Mouse (Mus musculus) hematopoietic stem cell, adult 5-6 weeks (primary cell): ENCODE measurements at regions not wholly inside any gene's neighbourhood (a gene's known extent, or its start where the extent isn't known, plus 50 kb on each side); places are given as distances from the start of the nearest gene placed in this dataset.
A peak's percentile ranks its signal among the peaks of the same experiment; 100 is the strongest.

Experiments
- ATAC-seq, 2 experiments: fragments of 125-278 bp in 1 of 2; replicated peaks in 1 of 2; 2 replicates each; pipeline ENCODE4 v1.8.0; 2016 to 2017; ENCODE audit warnings: inconsistent platforms in 2 of 2, mild to moderate bottlenecking in 2 of 2, moderate number of reproducible peaks in 2 of 2, low read depth in 1 of 2, moderate TSS enrichment in 1 of 2; ENCODE audit not compliant: low FRiP score in 2 of 2, poor library complexity in 2 of 2, severe bottlenecking in 2 of 2, insufficient read depth in 1 of 2, low TSS enrichment in 1 of 2

DNA sequence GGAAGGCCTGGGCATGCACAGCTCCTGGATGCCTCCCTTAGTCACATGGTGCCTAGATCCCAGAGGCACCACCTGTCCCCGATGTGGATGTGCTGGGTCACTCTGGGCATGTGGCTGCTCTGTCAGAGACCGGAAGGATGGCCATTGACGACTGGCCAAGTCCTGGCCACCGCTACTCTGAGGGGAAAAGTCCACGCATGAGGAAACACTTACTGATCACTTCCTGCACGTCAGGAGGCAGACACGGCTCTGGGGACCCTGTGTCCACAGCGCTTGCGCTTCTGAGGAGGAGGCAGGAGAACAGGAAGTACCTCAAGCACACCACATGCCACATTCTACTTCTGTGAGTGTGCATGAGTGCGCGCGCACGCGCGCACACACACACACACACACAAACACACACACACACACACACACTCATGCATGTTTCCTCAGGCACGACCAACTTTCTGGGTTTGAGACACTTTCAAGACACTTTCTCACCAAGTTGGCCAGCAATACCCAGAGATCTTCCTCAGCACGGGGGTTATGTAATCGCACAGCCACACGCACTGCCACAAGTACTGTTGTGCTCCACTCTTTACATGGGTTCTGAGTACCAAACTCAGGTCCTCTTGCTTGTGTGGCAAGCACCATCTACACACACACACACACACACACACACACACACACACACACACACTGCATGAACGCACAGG is 85.7 kb upstream of the Tmem189 start:
- peak; percentile 74 to 80 for ATAC-seq

GRCm38 (mm10) chr2:167774806-167775179 is 85.2 kb upstream of the Tmem189 start:
- ATAC-seq, result no peak

- ATAC-seq, result no peak
Measured at GRCm38 (mm10) chr2:167774166-167774805, 84.7 kb upstream of the Tmem189 start.

- no peak; a peak in 1 of 4 replicates for ATAC-seq
Measured at GRCm38 (mm10) chr2:167772834-167773233, 83.2 kb upstream of the Tmem189 start.

- peak in 1 of 2 experiments; percentile 26; a peak in 2 of 4 replicates for ATAC-seq
Measured at GRCm38 (mm10) chr2:167767962-167768361, 78.3 kb upstream of the Tmem189 start.

DNA sequence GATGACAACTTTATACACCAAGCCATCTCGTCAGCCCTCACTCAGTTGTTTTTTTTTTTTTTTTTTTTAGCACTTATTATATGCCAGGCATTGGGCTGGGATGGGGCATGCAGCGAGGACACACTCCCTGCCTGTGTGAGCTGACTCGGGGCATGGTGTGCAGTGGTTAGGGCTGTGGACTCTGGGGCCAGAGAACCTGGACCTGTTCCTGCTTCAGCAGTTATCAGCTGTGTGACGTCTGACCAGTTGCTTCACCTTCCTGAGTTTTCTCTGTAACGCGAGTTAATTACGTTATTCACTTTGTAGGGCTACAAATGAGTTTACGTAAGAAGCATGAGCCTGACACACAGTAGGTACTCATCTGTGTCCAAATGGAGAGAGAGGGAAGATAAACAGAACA is 77.7 kb upstream of the Tmem189 start:
- ATAC-seq, result no peak

- ATAC-seq, result no peak
Measured at GRCm38 (mm10) chr2:167765811-167766210, 76.2 kb upstream of the Tmem189 start.

GRCm38 (mm10) chr2:167765072-167765800 is 75.6 kb upstream of the Tmem189 start:
- peak; percentile 38 to 40; a peak in 3 of 4 replicates for ATAC-seq

GRCm38 (mm10) chr2:167763891-167764410 is 74.3 kb upstream of the Tmem189 start:
- no peak for ATAC-seq

DNA sequence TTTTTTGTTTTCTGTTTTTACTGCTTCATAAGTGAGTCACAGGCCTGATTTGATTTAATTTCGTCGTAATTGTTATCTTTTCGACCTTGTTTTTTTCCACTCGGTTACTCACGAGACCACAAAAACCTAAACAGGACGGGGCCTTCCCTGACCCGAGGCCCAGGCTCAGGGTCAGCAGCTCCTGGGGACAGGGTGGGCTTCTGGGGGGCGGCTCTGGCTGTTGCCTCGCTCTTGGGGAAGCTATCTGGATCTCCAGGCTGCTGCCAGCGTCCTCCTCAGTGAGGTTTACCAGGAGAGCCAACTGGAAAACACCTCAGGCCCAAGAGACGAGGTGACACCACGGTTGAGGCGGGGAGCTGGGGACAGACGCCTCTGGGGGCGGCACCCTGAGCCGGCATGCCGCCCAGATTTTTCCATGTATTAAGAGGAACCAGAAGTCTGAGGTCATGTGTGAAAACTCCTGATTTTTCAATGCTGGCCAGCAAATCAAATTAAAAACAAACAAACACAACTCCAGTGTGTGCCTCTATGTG is 71.8 kb upstream of the Tmem189 start:
- ATAC-seq, result no peak

DNA sequence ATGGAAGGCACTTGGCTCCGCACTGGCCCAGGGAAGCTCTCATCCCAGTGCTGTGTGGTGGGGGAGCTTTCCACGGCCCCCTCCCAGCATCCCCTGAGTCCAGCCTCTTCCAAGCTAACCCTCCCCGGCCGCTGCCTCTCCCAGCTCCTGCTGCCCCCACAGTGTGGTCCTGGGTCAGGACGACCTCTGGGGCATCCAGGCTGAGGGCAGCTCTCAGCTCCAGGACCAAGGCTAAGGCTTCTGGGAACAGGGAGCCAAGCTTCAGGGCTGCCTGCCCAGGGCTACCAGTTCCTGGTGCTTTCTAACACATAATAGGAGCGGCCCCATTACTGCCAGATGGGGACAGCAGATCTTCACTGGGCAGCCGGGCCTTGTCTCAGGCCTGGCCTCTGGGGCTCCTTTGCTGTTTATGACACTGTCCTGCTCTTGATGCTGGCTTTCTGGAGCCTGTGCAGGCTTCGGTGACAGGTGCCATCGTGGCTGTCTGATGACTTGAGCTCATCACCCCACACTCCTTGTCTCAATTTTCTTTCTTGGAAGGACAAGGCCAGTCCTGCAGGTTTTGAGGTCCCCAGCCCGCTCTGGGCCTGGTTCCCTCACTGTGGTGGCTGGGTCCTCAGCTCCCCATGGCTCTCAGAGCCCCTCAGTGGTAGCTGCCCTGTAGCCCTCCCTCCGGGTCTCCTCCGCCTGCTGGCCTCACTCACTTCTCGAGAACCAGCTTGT is 71.2 kb upstream of the Tmem189 start:
- ATAC-seq, result no peak

DNA sequence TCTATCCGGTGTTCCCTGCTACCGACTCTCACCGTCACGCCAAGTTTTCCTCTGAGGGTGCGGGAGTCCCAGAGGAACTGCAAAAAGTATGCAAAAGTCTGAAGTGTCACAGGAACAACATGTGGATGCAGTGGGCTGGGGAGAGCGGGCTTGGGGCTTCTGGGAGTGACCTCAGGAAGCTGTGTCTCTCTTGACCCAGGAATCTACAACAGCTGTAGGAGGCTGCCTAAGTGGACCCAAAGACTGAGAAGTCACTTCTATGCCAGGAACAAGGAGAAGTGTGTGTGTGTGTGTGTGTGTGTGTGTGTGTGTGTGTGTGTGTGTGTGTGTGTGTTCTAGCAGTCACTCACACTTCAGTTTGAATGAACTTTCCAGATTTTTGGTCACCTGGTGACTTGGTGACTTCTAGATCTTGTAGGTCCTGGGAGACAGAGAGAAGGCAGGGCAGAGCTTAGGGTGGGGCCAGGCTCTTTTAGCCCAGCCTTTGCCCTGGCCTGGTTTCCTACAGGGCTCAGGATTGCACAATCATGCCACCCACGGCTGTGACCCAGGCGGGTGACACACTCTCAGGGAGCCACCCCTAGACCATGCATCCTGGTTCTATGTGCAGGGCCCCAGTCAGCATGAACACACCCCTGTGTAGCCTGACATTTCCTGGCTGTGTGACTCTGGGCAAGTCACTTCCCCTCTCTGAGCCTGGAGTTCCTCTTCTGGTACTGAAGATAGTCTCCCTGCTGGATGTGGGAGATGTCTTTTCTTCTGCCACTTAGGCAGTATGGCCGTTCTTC is 70.2 kb upstream of the Tmem189 start:
- peak; percentile 82 to 85 for ATAC-seq

- no peak for ATAC-seq
Measured at GRCm38 (mm10) chr2:167757157-167757780, 67.6 kb upstream of the Tmem189 start.

- no peak for ATAC-seq
Measured at GRCm38 (mm10) chr2:167756721-167757120, 67.1 kb upstream of the Tmem189 start.

DNA sequence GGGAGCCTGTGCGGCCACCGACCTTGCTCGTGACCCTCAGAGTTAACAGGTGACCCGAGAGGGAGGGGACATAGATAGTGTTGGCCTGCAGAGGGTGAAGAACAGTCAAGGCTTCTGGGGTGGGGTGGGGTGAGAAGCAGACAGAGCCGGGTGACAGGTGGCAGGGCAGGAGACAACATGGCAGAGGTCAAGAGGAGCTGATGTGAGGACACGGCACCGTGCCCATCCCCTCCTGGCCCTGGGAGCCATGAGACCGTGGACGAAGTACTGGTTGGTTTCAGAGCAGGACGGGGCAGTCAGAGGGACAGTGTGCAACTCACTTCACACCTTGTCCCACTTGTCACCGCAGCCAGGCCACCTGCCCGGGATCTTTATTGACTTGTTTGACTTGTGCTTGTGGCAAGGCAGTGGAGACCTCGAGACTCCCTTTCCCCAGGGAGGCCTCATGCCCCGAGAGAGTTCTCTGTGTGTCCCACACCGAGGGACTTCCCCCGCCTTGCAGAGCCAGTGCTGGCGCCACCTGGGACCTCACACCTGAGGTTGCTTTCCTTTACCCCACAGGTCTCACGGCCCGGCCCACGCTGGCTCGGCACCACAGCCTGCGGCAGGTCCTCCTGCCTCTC is 65.4 kb upstream of the Tmem189 start:
- ATAC-seq, result no peak

- peak; percentile 82 to 83 for ATAC-seq
Measured at GRCm38 (mm10) chr2:167753898-167754297, 64.3 kb upstream of the Tmem189 start.
